Mouse (Mus musculus): ENCODE results near the gene Adgb.

Adgb gene

GRCm38 (mm10) chr10:10471961-10472610, at the start of gene Adgb:
Adgb (minus strand) TSS chr10:10472326.
- peak; percentile 75 for DNase-seq (ENCODE audit: low spot score)

- no peak for DNase-seq (ENCODE audit: low spot score)
These were observed 8.0 kb upstream of the Adgb start for GRCm38 (mm10) chr10:10480139-10480538.

DNA sequence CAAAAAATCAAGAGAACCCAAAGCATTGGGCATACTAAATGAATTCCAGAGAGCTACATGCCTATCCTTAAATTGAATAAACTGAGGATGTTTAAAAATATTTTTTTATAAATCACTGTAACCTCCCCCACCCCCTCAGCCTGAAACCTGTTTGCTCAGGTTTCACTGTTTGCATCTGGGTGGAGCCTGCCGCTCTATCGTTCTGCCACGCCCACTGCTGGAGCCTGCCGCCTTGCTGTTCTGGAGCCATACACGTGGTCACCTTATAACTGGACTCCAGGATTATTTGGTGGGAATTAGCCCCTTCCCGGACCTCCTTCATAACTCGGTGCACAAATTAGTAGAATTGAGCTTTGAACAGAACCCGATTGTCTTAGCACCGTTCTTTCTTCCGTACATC, 5.3 kb upstream of the Adgb start:
- DNase-seq (ENCODE audit: low spot score): peak; percentile 20

- no peak for DNase-seq (ENCODE audit: low spot score)
These were observed 4.8 kb upstream of the Adgb start for GRCm38 (mm10) chr10:10476956-10477355.

DNA sequence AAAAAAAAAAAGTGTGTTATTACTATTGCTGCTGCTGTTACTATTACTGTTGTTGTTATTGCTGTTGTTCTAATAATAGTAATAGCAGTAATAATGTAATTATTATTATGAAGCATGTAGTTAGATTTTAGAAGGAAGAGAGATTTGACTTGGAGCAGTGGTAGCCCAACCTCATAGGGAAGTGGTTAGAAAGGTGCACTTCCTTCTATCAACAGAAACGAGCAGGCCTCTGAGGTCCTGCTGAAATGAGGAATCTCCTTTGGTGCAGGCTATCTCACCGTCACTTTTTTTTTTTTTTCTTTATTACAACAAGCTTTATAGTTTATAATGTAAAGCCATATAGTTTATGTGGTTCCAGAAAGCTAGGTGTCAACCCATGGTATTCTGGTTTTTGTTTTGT, 4.4 kb upstream of the Adgb start:
- no peak for DNase-seq (ENCODE audit: low spot score)

- no peak for DNase-seq (ENCODE audit: low spot score)
These were observed 3.2 kb downstream of the Adgb start for GRCm38 (mm10) chr10:10468699-10469547.

DNA sequence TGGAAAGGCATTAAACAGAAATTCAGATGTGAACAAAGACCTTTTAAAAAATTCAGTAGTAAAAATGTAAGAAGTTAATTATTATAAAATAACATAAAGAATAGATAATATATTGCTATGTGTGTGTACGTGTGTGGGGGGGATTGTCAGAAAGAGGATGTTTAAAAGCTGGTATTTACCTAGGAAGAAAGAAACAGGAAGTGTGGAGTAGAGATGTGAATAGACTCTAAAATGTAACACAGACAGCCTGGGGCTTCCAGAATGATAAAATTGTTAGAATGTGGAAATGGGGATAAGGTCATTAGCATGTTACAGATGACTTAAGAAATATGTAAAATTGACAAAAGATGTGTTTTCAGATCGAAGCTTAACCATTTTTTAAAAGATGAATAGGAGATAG, 12.0 kb downstream of the Adgb start:
- DNase-seq (ENCODE audit: low spot score): no peak

GRCm38 (mm10) chr10:10456991-10457390, 15.1 kb downstream of the Adgb start:
- DNase-seq (ENCODE audit: low spot score): peak; percentile 37

- DNase-seq (ENCODE audit: low spot score): peak; percentile 61
These were observed 23.1 kb downstream of the Adgb start for GRCm38 (mm10) chr10:10449067-10449466.

DNA sequence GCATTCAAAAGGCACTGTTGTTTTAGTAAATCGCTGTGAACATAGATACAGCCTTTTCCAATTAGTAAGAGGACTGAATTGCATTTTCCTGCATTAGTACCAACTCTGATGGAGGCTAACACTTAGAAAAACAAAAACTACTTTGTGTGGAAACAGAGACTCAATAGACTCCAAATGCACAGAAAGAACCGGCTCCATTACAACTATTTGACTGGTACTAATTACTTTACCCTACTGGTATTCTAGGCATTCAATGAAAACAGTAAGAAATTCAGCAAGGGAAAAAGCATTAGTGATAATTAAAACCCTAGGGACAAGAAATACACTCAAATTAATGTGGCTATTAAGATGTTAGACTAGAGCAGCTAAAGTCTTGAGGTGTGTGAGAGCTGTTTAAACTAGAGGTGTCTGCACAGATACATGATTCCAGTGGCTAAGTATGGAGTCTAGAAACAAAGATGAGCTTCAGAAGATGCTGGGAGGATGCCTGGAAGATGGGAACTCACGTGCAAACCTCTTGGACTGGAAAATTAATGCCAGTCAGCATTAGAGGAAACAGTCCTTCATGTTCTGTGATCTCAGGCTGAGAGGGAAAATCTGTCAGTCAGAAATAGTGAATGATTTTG, 27.2 kb downstream of the Adgb start:
- no peak for DNase-seq (ENCODE audit: low spot score)

GRCm38 (mm10) chr10:10443558-10443957, 28.6 kb downstream of the Adgb start:
- no peak for DNase-seq (ENCODE audit: low spot score)

DNA sequence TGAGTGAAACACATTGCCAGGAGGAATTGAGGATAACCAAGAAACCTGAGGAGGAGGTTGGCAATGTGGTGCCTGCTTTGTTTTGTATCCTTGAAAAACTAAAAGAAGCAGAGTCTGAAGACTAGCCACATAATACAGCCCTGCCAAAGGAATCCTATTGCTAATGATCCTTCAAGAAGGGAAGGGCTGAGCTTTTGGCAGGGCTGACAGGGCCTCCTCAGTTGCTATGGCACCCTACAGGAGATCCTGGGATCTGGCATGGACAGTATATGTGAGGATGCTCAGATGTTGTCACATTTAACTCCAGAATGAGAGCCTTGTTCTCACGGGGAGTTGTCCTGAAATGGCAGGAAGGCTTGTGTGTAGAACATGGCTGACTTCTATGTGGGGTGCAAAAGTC, 37.1 kb downstream of the Adgb start:
- no peak for DNase-seq (ENCODE audit: low spot score)

DNA sequence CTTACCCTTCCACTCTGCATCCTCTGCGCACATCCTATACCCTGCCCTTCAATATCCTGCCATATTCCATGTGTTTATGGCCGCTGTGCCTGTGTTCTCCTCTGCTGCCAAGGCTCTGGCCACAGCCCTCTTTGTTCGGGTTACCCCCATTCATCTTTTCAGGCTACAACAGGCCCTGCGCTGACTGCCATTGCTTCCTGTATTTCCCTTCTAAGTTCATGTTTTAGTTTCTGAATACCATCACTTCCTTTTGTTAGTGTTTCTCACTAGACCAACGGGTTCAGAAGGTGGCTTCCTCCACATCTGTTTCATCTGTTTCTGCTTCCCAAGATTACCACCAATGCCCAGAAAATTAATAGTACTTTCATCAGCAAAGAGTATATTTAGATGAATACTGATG, 42.5 kb downstream of the Adgb start:
- DNase-seq (ENCODE audit: low spot score): no peak

DNA sequence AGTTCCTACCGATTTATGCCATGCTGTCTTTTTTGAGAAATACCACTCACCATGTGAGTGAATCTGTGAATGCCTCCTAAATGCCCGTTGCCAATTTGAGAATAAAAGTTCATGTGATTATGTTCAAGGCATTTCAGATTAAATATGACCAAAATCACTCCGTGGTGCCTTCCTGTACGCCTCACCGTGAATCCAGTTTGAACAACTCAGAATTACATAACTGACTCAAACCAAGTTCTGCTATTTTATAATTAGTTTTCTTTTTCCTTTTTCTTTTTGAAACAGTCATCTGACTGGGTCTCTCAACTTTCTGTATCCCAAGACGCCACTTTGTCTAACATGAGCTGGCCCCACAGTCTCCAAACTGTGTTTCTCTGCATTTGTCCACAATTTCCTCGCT, 43.1 kb downstream of the Adgb start:
- no peak for DNase-seq (ENCODE audit: low spot score)

DNA sequence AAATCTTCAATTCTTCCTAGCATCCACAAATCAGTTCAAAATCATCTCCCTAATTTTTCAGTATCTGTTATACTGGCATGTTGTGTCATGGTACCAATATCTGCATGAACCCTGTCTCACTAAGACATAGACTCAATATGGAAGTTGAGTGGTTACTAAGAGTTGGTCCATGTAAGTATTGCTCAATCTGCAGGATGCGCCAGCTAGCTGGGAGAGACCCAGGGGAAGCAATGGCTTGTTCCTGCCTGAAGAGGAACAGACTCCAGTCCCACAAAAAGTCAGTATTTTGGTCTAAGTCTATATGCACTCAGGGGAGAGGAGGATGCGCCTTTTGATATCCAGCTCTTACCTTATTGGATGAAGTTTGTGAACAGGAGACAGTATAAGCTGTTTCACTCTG, 47.7 kb downstream of the Adgb start:
- no peak for DNase-seq (ENCODE audit: low spot score)

GRCm38 (mm10) chr10:10411046-10411445, 61.1 kb downstream of the Adgb start:
- no peak for DNase-seq (ENCODE audit: low spot score)

DNA sequence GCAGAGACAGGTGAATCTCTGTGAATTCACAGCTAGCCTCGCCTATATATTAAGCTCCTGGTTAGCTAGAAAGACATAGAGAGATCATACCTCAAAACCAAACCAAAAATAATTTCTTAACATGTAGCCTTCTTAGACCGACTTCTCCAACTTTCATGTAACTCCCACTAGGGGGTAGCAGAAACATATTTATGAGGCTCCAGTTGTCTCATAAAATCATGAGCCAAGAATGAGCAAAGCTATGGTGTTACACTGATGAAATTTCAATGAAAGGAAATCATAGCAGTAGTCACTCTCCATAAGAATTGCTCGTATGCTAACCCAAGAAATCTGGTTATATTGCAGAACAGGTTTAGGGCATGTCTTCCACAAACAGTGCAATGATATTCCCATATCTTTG, 64.0 kb downstream of the Adgb start:
- DNase-seq (ENCODE audit: low spot score): peak; percentile 46

- DNase-seq (ENCODE audit: low spot score): no peak
These were observed 76.2 kb downstream of the Adgb start for GRCm38 (mm10) chr10:10395784-10396481.

DNA sequence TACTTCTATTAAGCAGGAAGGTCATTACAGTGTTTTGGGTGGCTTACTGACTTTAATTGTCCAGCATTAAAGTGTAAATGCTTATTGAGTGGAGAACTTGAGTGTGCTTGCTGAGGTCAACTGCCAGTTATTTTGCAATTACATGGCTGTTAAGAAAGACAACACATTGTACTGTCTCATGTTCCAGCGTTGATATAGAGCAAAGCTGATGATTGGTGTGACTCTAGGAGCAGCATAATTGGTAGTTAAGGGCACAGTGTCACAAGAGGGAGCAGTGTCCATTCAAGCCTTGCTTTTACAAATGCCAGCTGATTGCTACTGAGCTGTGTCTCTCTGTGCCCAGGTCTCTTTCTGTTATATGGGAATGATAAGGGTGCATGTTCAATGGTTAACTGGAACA, 97.5 kb downstream of the Adgb start:
- DNase-seq (ENCODE audit: low spot score): no peak

GRCm38 (mm10) chr10:10364025-10364424, 108.1 kb downstream of the Adgb start:
- DNase-seq (ENCODE audit: low spot score): no peak

- DNase-seq (ENCODE audit: low spot score): peak; percentile 16
These were observed 116.4 kb downstream of the Adgb start for GRCm38 (mm10) chr10:10355605-10356227.

- no peak for DNase-seq (ENCODE audit: low spot score)
These were observed 119.9 kb downstream of the Adgb start for GRCm38 (mm10) chr10:10352184-10352583.

All from lung, postnatal 25 days (tissue).